Mouse (Mus musculus) cerebellum, postnatal 14 days (tissue): ENCODE data around the gene Rbfox1.

Experiments
- DNase-seq, 2 experiments: peaks; one replicate each; pipeline ENCODE4 v3.0.0; 2021; ENCODE audit warnings: mixed read lengths in 2 of 2

Rbfox1 gene

DNA sequence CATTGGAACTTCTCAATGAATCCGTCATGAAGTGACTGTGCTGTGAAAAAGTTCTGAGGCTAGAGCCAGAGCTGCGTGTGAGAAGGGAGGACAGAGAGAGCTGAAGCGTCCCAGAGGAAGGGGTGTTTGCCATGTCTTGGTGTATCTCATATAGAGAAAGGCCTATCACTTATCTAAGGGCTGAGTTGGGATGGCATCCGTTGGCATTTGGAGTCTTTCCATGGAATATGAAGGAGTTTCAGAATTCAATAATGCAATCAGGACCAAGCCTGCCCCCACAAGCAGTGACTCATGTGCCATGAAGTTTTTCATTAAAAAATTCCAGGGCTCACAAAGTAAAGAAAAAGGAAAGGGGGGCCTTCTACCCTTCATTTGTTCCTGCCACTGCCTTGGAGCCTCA is 112.0 kb downstream of the Rbfox1 start:
- no peak for DNase-seq

- DNase-seq, result peak in 1 of 2 experiments; percentile 15
Measured at GRCm38 (mm10) chr16:5997651-5998050, 112.5 kb downstream of the Rbfox1 start.

DNA sequence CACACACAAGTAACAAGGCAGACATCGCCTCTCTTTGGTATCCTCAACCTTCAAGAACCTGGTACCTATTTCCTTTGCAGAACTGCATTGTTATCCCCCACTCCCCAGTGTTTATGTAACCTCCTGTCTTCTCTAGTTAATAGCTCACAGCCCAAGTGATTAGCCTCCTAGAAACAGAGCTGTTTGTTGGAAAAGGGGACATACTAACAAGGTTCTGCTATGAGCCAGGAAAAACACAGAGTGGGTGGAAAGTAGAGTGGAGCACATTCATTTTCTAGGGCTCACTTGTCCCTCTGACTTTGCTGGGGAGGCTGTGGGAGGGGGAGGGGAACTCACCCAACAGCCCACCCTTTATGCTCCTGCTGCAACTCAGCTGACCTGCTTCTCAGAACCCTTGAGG is 114.9 kb downstream of the Rbfox1 start:
- DNase-seq, result no peak

GRCm38 (mm10) chr16:6006996-6007395 is 121.8 kb downstream of the Rbfox1 start:
- no peak for DNase-seq

- DNase-seq, result no peak
Measured at GRCm38 (mm10) chr16:6012853-6013252, 127.7 kb downstream of the Rbfox1 start.

- peak; percentile 94 to 97 for DNase-seq
Measured at GRCm38 (mm10) chr16:6018639-6019038, 133.5 kb downstream of the Rbfox1 start.

- peak in 1 of 2 experiments; percentile 16 for DNase-seq
Measured at GRCm38 (mm10) chr16:6019361-6019760, 134.2 kb downstream of the Rbfox1 start.

DNA sequence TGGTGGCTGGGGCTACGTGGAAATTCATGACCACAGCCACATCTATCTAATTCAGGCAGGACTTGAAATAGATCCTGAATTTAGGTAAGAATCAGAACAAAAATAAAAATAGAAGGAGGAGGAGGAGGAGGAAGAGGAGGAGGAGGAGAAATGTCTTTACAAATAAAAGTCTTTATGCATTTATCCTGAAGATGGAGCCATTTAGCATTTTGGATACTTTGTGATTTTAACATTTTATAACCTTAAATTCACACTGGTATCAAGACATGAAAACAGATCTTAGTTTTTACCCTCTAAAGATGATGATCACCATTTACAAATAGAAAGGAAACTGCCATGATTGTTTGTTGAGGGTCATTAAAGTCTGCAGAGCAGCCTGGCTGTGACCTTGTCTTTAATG is 146.1 kb downstream of the Rbfox1 start:
- DNase-seq, result no peak

- DNase-seq, result no peak
Measured at GRCm38 (mm10) chr16:6032563-6032962, 147.4 kb downstream of the Rbfox1 start.

DNA sequence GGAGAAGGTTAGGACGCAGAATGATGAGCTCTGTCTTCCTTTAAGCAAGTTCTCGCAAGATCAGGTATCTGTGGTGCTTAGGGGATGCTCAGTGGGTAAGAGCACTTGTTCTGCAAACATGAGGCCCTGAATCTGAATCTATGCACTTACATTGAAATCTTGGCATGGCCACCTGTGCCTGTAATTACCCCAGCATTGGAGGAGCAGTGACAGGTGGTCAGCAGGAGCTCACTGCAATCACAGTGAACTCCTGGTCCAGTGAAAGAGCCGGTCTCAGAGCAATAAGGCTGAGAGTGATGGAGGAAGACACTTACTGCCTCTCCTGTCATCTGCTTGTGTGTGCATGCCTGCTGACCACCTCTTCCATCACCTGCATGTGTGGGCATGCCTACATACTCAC is 149.7 kb downstream of the Rbfox1 start:
- peak in 1 of 2 experiments; percentile 28 for DNase-seq

DNA sequence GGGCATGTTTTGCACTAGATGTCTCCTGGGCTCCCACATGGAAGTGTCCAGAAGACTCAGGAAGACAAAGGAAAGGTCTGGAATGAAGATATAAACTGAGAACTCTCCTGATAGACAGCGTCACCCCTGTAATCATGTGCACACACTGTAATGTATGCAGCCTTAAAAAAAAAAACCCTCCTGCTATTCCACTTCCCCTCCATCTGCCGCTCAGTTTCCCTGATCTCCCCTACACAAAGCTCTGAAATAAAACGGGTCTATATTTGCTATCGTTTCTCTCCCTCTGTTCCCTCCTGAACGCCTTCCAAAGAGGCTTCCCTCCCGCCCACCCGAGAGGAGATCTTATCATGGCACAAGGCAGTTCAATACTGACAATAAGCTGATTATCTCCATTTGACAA is 151.9 kb downstream of the Rbfox1 start:
- no peak for DNase-seq

- DNase-seq, result no peak
Measured at GRCm38 (mm10) chr16:6042766-6043165, 157.6 kb downstream of the Rbfox1 start.

GRCm38 (mm10) chr16:6048601-6049000 is 163.4 kb downstream of the Rbfox1 start:
- no peak for DNase-seq

DNA sequence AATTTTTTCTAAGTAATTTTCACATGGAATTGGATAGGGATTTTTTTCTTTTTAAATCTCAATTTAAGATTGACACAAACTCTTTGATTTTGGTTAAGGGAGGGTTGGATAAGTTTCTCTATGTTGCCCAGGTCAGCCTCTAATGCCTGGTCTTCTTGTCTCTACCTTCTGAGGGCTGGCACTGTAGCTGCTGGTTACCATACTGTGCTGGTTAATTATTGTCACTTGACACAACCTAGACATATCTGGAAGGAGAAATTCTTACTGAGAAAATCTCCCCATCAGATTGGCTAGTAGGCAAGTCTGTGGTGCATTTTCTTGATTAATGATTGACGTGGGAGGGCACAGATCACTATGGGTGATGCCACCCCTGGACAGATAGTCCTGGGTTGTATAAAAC is 177.3 kb downstream of the Rbfox1 start:
- DNase-seq, result no peak

GRCm38 (mm10) chr16:6065481-6065880 is 180.3 kb downstream of the Rbfox1 start:
- peak; percentile 68 to 74 for DNase-seq

DNA sequence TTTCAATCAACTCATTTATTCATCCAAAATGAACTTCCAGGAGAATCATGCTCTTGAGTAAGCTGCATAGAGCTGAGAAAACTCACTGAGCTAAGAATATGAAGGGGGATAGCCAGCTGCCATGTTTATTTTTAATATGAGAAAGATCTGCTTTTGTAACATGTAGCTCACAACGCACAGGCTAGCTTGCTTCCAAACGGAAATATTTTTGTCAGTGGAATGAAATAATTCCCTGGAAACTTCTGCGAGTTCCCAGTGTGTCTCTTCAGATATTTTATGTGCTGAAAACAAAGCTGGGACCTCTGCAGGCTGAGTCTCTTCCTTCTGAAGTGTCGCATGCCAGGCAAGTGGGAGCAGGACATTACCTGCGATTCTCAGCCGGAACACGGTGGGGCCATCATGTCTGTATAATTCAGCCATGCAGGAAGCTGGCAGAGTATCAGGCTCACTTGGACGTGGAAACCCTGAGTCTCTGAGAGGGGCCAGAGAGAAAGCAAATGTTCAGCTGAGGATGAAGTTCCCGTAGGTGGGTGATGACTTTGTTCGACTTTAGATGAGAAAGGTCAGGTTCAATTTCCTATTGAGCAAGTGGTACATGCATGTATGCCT is 190.4 kb downstream of the Rbfox1 start:
- peak; percentile 75 to 78 for DNase-seq

GRCm38 (mm10) chr16:6079017-6079416 is 193.9 kb downstream of the Rbfox1 start:
- DNase-seq, result no peak

DNA sequence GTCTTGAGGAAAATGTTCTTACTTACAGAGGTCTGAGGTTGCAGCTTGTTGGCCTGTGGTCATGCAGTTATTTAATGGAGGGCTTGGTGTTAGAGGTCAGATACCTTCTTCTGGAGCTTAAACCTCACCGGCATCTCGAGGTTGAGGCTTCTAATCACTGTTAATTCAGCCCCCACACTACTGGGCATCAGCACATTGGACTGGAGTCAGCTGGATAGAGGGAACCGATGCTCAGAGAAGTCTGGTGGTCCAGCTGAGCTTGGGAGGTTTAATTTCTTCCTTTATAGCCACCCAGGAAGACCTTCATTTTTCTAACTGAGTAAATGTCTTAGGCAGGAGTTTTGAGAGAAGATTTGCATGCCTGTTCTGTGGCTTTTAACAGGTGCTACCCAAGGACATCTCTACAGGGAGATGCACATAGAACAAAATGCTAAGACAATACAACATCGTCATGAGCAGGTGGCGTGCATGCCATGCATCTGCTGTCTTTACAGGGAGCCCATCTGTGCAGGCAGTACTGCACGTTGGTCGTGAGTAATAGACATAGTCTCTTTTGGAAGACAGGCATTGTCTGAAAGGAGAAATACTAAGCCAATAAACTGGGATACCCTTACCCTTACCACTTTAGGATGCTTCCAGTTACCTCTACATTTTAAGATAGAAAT is 199.7 kb downstream of the Rbfox1 start:
- DNase-seq, result peak; percentile 57 to 79

- peak; percentile 53 to 76 for DNase-seq
Measured at GRCm38 (mm10) chr16:6086200-6086599, 201.0 kb downstream of the Rbfox1 start.

GRCm38 (mm10) chr16:6091326-6092123 is 206.4 kb downstream of the Rbfox1 start:
- DNase-seq, result peak in 1 of 2 experiments; percentile 43

- DNase-seq, result no peak
Measured at GRCm38 (mm10) chr16:6095604-6096372, 210.6 kb downstream of the Rbfox1 start.

GRCm38 (mm10) chr16:6097244-6098040 is 212.3 kb downstream of the Rbfox1 start:
- DNase-seq, result no peak
